Mouse (Mus musculus) liver, embryonic 14.5 days (tissue): ENCODE data around the gene Fau.

Source experiments
- CTCF ChIP-seq: IDR thresholded peaks from 2 replicates; pipeline ENCODE4 v1.5.1; 2016; ENCODE audit warnings: antibody characterized with exemption, low read depth, control low read depth
- EP300 ChIP-seq: IDR thresholded peaks from 2 replicates; pipeline ENCODE4 v1.6.1; 2016; ENCODE audit warnings: antibody characterized with exemption, low read depth

DNA sequence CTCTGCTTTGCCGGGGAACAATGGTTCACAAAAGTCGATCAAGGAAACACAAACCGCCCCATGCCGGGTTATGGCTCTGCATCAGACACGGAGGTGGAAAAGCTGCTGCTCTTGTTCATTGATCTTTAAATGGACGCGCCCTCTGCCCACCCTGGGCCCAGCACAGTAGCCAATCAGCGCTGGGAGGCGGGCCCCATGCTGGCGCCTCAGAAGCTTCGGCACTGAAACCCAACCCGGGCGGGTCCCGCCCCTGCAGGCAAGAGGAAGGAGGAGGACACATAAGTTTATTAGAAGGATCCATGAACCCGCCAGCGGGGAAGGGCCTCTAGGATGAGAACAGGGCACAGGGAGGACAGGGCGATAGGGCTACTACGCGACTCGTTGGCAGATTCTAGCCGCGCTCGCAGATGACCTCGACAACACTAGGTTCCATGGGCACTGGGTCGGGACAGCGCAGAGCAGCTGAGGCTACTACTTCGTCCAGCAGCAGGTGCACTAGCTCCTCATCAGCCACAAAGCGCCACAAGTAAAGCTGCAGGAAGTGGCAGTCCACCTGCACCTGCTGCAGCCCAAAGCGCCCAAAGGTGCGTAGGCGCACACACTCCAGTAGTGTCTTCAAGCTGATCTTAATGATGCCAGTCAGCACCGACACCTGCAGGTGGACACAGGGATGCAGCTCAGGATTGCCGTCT lies 10.2 kb downstream of the Fau start, which contains the start of gene Tm7sf2:
- TF ChIP-seq CTCF (0 out of 2 replicates have a peak, but pooled peaks have one; percentile 11), EP300 (no peak)
